ENCODE assay signal across 8 mouse cellular contexts in genomic region chr7:80027636-80028417, GRCm38 (mm10). TPM values are rescaled to one million over a fixed set of nuclear protein-coding genes. Genes with fewer than 3 reads are reported as not detected.
DNase-seq lines count a peak whose midpoint lies in the region; ATAC-seq and TF ChIP-seq lines count a peak whose summit lies in the region.

No protein-coding gene starts in this region.

- WGBS in heart, embryonic 13.5 days, result 8% methylated on average over 23 of the region's 23 CpGs
- WGBS in kidney, postnatal 0 days, result 4% methylated on average over 23 of the region's 23 CpGs
- 1% methylated on average over 23 of the region's 23 CpGs for WGBS in macrophage (ENCODE audit: missing documents)

- ATAC-seq in heart, embryonic 13.5 days (ENCODE audit: extremely low read depth, insufficient number of reproducible peaks, low FRiP score, low TSS enrichment), result no peak
- no peak for ATAC-seq in kidney, postnatal 0 days (replicated peaks; ENCODE audit: low FRiP score, low read depth)

- no peaks in the 10 kb centered on the region for H3K27me3 ChIP-seq in heart, embryonic 13.5 days (replicated peaks)
- H3K27me3 ChIP-seq in kidney, postnatal 0 days (ENCODE audit: insufficient read depth, low read length), result no peaks in the 10 kb centered on the region
- H3K27me3 ChIP-seq in testis, adult 2 months (ENCODE audit: control insufficient read depth, insufficient read depth, low read length), result no peaks in the 10 kb centered on the region; the same call in 1 of the 2 replicates

- peak; percentile 33 for DNase-seq in cerebellum, adult 8-10 months
- DNase-seq in cerebellum, postnatal 4 days (ENCODE audit: low spot score in 2 of 2), result no peak
- DNase-seq in cerebellum, adult 9-11 months, result peak; percentile 37
- peak; percentile 66 for DNase-seq in kidney, postnatal 0 days (ENCODE audit: low spot score)
- DNase-seq in left cerebral cortex, adult 11 months (ENCODE audit: low spot score), result no peak

- H3K9ac ChIP-seq in heart, embryonic 13.5 days, result peak overlapping the region; percentile 98
- peak overlapping the region; percentile 98 for H3K9ac ChIP-seq in kidney, postnatal 0 days (ENCODE audit: low read depth, low read length)

- H3K4me3 ChIP-seq in heart, embryonic 13.5 days, result peak overlapping the region; percentile 89
- H3K4me3 ChIP-seq in kidney, postnatal 0 days (replicated peaks; ENCODE audit: low read depth, low read length), result peak overlapping the region; percentile 92
- peak overlapping the region; percentile 88 for H3K4me3 ChIP-seq in macrophage (ENCODE audit: inconsistent target)
- H3K4me3 ChIP-seq in testis, adult 2 months (ENCODE audit: control insufficient read depth, low read depth, low read length), result peak overlapping the region; percentile 87

- peaks cover 60% of the 10 kb centered on the region for H3K4me1 ChIP-seq in heart, embryonic 13.5 days
- peaks cover 12% of the 10 kb centered on the region for H3K4me1 ChIP-seq in kidney, postnatal 0 days (replicated peaks; ENCODE audit: insufficient read depth, low read length)
- peaks cover 7% of the 10 kb centered on the region for H3K4me1 ChIP-seq in testis, adult 2 months (ENCODE audit: control insufficient read depth, insufficient read depth, low read length)

- H3K9me3 ChIP-seq in heart, embryonic 13.5 days, result no peaks in the 10 kb centered on the region
- no peaks in the 10 kb centered on the region for H3K9me3 ChIP-seq in kidney, postnatal 0 days (replicated peaks; ENCODE audit: low read length)

- peak overlapping the region; percentile 98 for H3K27ac ChIP-seq in heart, embryonic 13.5 days (replicated peaks)
- H3K27ac ChIP-seq in kidney, postnatal 0 days, result peak overlapping the region; percentile 98
- H3K27ac ChIP-seq in macrophage, result peak overlapping the region; percentile 96
- H3K27ac ChIP-seq in testis, adult 2 months (ENCODE audit: control insufficient read depth, insufficient read depth, low read depth, low read length), result peak overlapping the region; percentile 45

- H3K79me2 ChIP-seq in macrophage (ENCODE audit: inconsistent target), result peaks cover 58% of the 10 kb centered on the region

- no peak for TF ChIP-seq CTCF in kidney, postnatal 0 days (IDR thresholded peaks at IDR 0.05; ENCODE audit: low read depth)
- no peak for TF ChIP-seq CTCF in testis, adult 2 months (IDR thresholded peaks at IDR 0.05; ENCODE audit: control insufficient read depth, insufficient read depth, insufficient replicate concordance, low read depth, low read length)

- peak; percentile 32; the same call in 1 of the 2 replicates for TF ChIP-seq POLR2A in testis, adult 2 months (IDR thresholded peaks at IDR 0.05; ENCODE audit: control insufficient read depth, low read depth, low read length)

- peak overlapping the region; percentile 96 for H3K4me2 ChIP-seq in heart, embryonic 13.5 days
- H3K4me2 ChIP-seq in kidney, postnatal 0 days (ENCODE audit: low read length), result peak overlapping the region; percentile 89

- no peaks in the 10 kb centered on the region for H3K36me3 ChIP-seq in heart, embryonic 13.5 days
- H3K36me3 ChIP-seq in kidney, postnatal 0 days (ENCODE audit: insufficient read depth, low read length), result no peaks in the 10 kb centered on the region
- no peaks in the 10 kb centered on the region for H3K36me3 ChIP-seq in macrophage (ENCODE audit: inconsistent target)
- no peaks in the 10 kb centered on the region for H3K36me3 ChIP-seq in testis, adult 2 months (ENCODE audit: control insufficient read depth, insufficient read depth, low read length)

RNA-seq across cellular contexts. Expression of gene Zfp710, which starts 3.2 kb away (rescaled TPM):
- polyA plus RNA-seq in heart, embryonic 13.5 days (2015; fragmentation: Nextera tagmentation; extraction: Ambion mirVana), result 11.6 and 12.1 TPM in 2 replicates
- 14.8 and 15.3 TPM in 2 replicates for polyA plus RNA-seq in kidney, postnatal 0 days (2015; fragmentation: Nextera tagmentation; extraction: Ambion mirVana)
- 100 to 1,000 TPM in 9 of 26 experiments, 10 to 100 TPM in 17; 10.9 to 127 (median 87.0) TPM for total RNA-seq in macrophage (2018; cell fraction: chromatin; rRNA removed)
- 10 to 100 TPM; 18.9 to 85.9 (median 65.4) TPM for total RNA-seq in macrophage (2018; cell fraction: cytosol; rRNA removed)
- 100 to 1,000 TPM in 9 of 26 experiments, 10 to 100 TPM in 17; 15.7 to 151 (median 83.9) TPM for total RNA-seq in macrophage (2018; cell fraction: nucleus; rRNA removed)
- 33.7 to 69.0 TPM (median 50.1 TPM) in 3 replicates for polyA plus RNA-seq in macrophage (2018)
- polyA plus RNA-seq in testis, adult 2 months (2012; rRNA removed), result 3.8 and 5.1 TPM in 2 replicates

Comparison
In these comparisons a context has a peak if more than half of its experiments do, and no peak if none do; other contexts are left out.
1. DNase-seq: peak in cerebellum, adult 8-10 months (single experiment), cerebellum, adult 9-11 months (single experiment) and kidney, postnatal 0 days (single experiment); none in cerebellum, postnatal 4 days (0 of 2) and left cerebral cortex, adult 11 months (single experiment).
2. H3K27ac ChIP-seq: peak in every context shown above with its lines; median percentile 98 in heart, embryonic 13.5 days; 98 in kidney, postnatal 0 days; 96 in macrophage; 45 in testis, adult 2 months.
3. Peak in every context shown above with its lines, with median percentiles within 50 percentile points of each other: H3K4me3 ChIP-seq.